Mouse (Mus musculus) cerebellum, adult 2 months (tissue): ENCODE data around the gene Fam186a.

Experiments used
- CTCF ChIP-seq: fragments of 200-500 bp; IDR thresholded peaks from 2 replicates; pipeline ENCODE4 v1.5.1; 2011; ENCODE audit warnings: low read depth, mild to moderate bottlenecking, control low read depth, low read length, moderate library complexity, borderline replicate concordance; ENCODE audit not compliant: insufficient read depth
- POLR2A ChIP-seq: fragments of 200-500 bp; IDR thresholded peaks from 2 replicates; pipeline ENCODE4 v1.6.1; 2011; ENCODE audit warnings: low read length, control low read depth, borderline replicate concordance; ENCODE audit not compliant: insufficient read depth

- TF ChIP-seq POLR2A (no peak), CTCF (no peak)
Measured at GRCm38 (mm10) chr15:99914613-99915012, 52.2 kb downstream of the Fam186a start.
